Mouse (Mus musculus): Measurements from ENCODE around the gene Gm6793. TPM values are rescaled to one million over a fixed set of nuclear protein-coding genes. Genes with fewer than 3 reads are reported as not detected.

Gene Gm6793
- polyA plus RNA-seq (2012; rRNA removed): 0.08 and 0.17 TPM in 2 replicates
- 0.33 TPM in 1 of 2 replicates, not detected in the other for polyA plus RNA-seq (2014; fragmentation: Nextera tagmentation; extraction: Ambion mirVana)

GRCm38 (mm10) chr8:112014936-112015335 is at the start of gene Gm6793:
Gene Gm6793, minus strand, starts transcription at chr8:112015036.
- no peak within 1 kb of the TSS for H3K9ac ChIP-seq (replicated peaks)
- no peak within 1 kb of the TSS for H3K4me2 ChIP-seq (ENCODE audit: low read depth)
- H3K9me3 ChIP-seq (ENCODE audit: control insufficient read depth, low read length): no peaks in the 10 kb centered on the region
- ATAC-seq (ENCODE audit: insufficient read depth) (no peak), DNase-seq (ENCODE audit: low read depth in 3 of 3, low spot score in 3 of 3) (no peak)
- H3K36me3 ChIP-seq (replicated peaks; ENCODE audit: control insufficient read depth, insufficient read depth, low read depth): peaks cover 12% of the 10 kb centered on the region
- no peak within 1 kb of the TSS for H3K27ac ChIP-seq
- TF ChIP-seq CTCF (IDR thresholded peaks at IDR 0.05; ENCODE audit: low read depth): no peak
- no peak for TF ChIP-seq EP300 (IDR thresholded peaks at IDR 0.05; ENCODE audit: low read depth)
- 88% methylated on average over 11 of the region's 11 CpGs for WGBS (ENCODE audit: insufficient replicate concordance)
- H3K4me3 ChIP-seq (ENCODE audit: insufficient read depth in 1 of 2, low read depth in 2 of 2, low read length in 2 of 2): no peak within 1 kb of the TSS
- peaks cover 7 to 13% of the 10 kb centered on the region in 2 experiments; a peak in 3 of 4 replicates for H3K4me1 ChIP-seq (replicated peaks; ENCODE audit: control insufficient read depth in 2 of 2, insufficient read depth in 2 of 2, low read length in 1 of 2)
- no peaks in the 10 kb centered on the region for H3K27me3 ChIP-seq (ENCODE audit: control insufficient read depth, insufficient read depth, low read length)

- Histone ChIP-seq H3K9me3 (ENCODE audit: control insufficient read depth, low read length) (no peaks in the 10 kb centered on the region), H3K27me3 (ENCODE audit: control insufficient read depth, insufficient read depth, low read length) (no peaks in the 10 kb centered on the region), H3K4me2 (ENCODE audit: low read depth) (no peak overlapping the region), H3K4me1 (replicated peaks; ENCODE audit: control insufficient read depth in 2 of 2, insufficient read depth in 2 of 2, low read length in 1 of 2) (no peaks in the 10 kb centered on the region), H3K4me3 (ENCODE audit: insufficient read depth in 1 of 2, low read depth in 2 of 2, low read length in 2 of 2) (no peak overlapping the region), H3K9ac (replicated peaks) (no peak overlapping the region), H3K36me3 (replicated peaks; ENCODE audit: control insufficient read depth, insufficient read depth, low read depth) (no peaks in the 10 kb centered on the region), H3K27ac (no peak overlapping the region)
- TF ChIP-seq CTCF (IDR thresholded peaks at IDR 0.05; ENCODE audit: low read depth): peak; percentile 41; the same call in 1 of the 2 replicates
- TF ChIP-seq EP300 (IDR thresholded peaks at IDR 0.05; ENCODE audit: low read depth): no peak
- DNase-seq (ENCODE audit: low read depth in 3 of 3, low spot score in 3 of 3) (peak in 2 of 3 experiments; percentile 6 to 10), ATAC-seq (ENCODE audit: insufficient read depth) (no peak)
- 31% methylated on average over 4 of the region's 4 CpGs for WGBS (ENCODE audit: insufficient replicate concordance)
Measured at GRCm38 (mm10) chr8:112061372-112061771, 46.5 kb upstream of the Gm6793 start.

GRCm38 (mm10) chr8:112054456-112054855 is 39.6 kb upstream of the Gm6793 start:
- no peak overlapping the region for H3K4me2 ChIP-seq (ENCODE audit: low read depth)
- H3K4me1 ChIP-seq (replicated peaks; ENCODE audit: control insufficient read depth in 2 of 2, insufficient read depth in 2 of 2, low read length in 1 of 2): no peaks in the 10 kb centered on the region
- no peak overlapping the region for H3K4me3 ChIP-seq (ENCODE audit: insufficient read depth in 1 of 2, low read depth in 2 of 2, low read length in 2 of 2)
- H3K27ac ChIP-seq: no peak overlapping the region
- ATAC-seq (ENCODE audit: insufficient read depth): no peak
- DNase-seq (ENCODE audit: low read depth in 3 of 3, low spot score in 3 of 3): no peak
- no peaks in the 10 kb centered on the region for H3K9me3 ChIP-seq (ENCODE audit: control insufficient read depth, low read length)
- no peaks in the 10 kb centered on the region for H3K27me3 ChIP-seq (ENCODE audit: control insufficient read depth, insufficient read depth, low read length)
- no peaks in the 10 kb centered on the region for H3K36me3 ChIP-seq (replicated peaks; ENCODE audit: control insufficient read depth, insufficient read depth, low read depth)
- H3K9ac ChIP-seq (replicated peaks): no peak overlapping the region
- TF ChIP-seq CTCF (IDR thresholded peaks at IDR 0.05; ENCODE audit: low read depth): no peak
- no peak for TF ChIP-seq EP300 (IDR thresholded peaks at IDR 0.05; ENCODE audit: low read depth)

- DNase-seq (ENCODE audit: low read depth in 3 of 3, low spot score in 3 of 3): no peak
- no peak overlapping the region for H3K4me3 ChIP-seq (ENCODE audit: insufficient read depth in 1 of 2, low read depth in 2 of 2, low read length in 2 of 2)
- H3K9me3 ChIP-seq (ENCODE audit: control insufficient read depth, low read length): no peaks in the 10 kb centered on the region
- no peak overlapping the region for H3K27ac ChIP-seq
- H3K36me3 ChIP-seq (replicated peaks; ENCODE audit: control insufficient read depth, insufficient read depth, low read depth): no peaks in the 10 kb centered on the region
- no peaks in the 10 kb centered on the region for H3K4me1 ChIP-seq (replicated peaks; ENCODE audit: control insufficient read depth in 2 of 2, insufficient read depth in 2 of 2, low read length in 1 of 2)
- H3K9ac ChIP-seq (replicated peaks): no peak overlapping the region
- ATAC-seq (ENCODE audit: insufficient read depth): no peak
- TF ChIP-seq EP300 (IDR thresholded peaks at IDR 0.05; ENCODE audit: low read depth): no peak
- TF ChIP-seq CTCF (IDR thresholded peaks at IDR 0.05; ENCODE audit: low read depth): no peak
- 53% methylated on average over 9 of the region's 9 CpGs for WGBS (ENCODE audit: insufficient replicate concordance)
- no peaks in the 10 kb centered on the region for H3K27me3 ChIP-seq (ENCODE audit: control insufficient read depth, insufficient read depth, low read length)
- no peak overlapping the region for H3K4me2 ChIP-seq (ENCODE audit: low read depth)
Measured at GRCm38 (mm10) chr8:112051537-112051936, 36.7 kb upstream of the Gm6793 start.

- 59% methylated on average over 6 of the region's 6 CpGs for WGBS (ENCODE audit: insufficient replicate concordance)
- ATAC-seq (ENCODE audit: insufficient read depth) (no peak), DNase-seq (ENCODE audit: low read depth in 3 of 3, low spot score in 3 of 3) (no peak)
- Histone ChIP-seq H3K9ac (replicated peaks) (no peak overlapping the region), H3K27me3 (ENCODE audit: control insufficient read depth, insufficient read depth, low read length) (no peaks in the 10 kb centered on the region), H3K4me1 (replicated peaks; ENCODE audit: control insufficient read depth in 2 of 2, insufficient read depth in 2 of 2, low read length in 1 of 2) (no peaks in the 10 kb centered on the region), H3K4me2 (ENCODE audit: low read depth) (no peak overlapping the region), H3K27ac (no peak overlapping the region), H3K9me3 (ENCODE audit: control insufficient read depth, low read length) (no peaks in the 10 kb centered on the region), H3K4me3 (ENCODE audit: insufficient read depth in 1 of 2, low read depth in 2 of 2, low read length in 2 of 2) (no peak overlapping the region), H3K36me3 (replicated peaks; ENCODE audit: control insufficient read depth, insufficient read depth, low read depth) (no peaks in the 10 kb centered on the region)
- TF ChIP-seq CTCF (IDR thresholded peaks at IDR 0.05; ENCODE audit: low read depth) (peak; percentile 25; the same call in 1 of the 2 replicates), EP300 (IDR thresholded peaks at IDR 0.05; ENCODE audit: low read depth) (no peak)
Measured at GRCm38 (mm10) chr8:112049984-112050383, 35.1 kb upstream of the Gm6793 start.
